Mouse (Mus musculus) megakaryocyte, embryonic 14.5 days (primary cell): ENCODE results near the gene Oxct1. TPM values are rescaled to one million over a fixed set of nuclear protein-coding genes. Genes with fewer than 3 reads are reported as not detected.

Source experiments
- H3K27me3 ChIP-seq: replicated peaks from 2 replicates; pipeline ENCODE3; 2012; ENCODE audit warnings: inconsistent platforms
- H3K36me3 ChIP-seq: replicated peaks from 2 replicates; pipeline ENCODE3; 2012; ENCODE audit warnings: low read length, inconsistent platforms, mixed read lengths
- H3K4me1 ChIP-seq: 2 replicates; pipeline ENCODE4 v1.6.1; 2012; ENCODE audit warnings: inconsistent platforms
- H3K4me3 ChIP-seq: replicated peaks from 2 replicates; pipeline ENCODE3; 2012; ENCODE audit warnings: moderate library complexity, mild to moderate bottlenecking, inconsistent platforms
- H3K9me3 ChIP-seq: 2 replicates; pipeline ENCODE4 v1.6.1; 2012; ENCODE audit warnings: inconsistent platforms
- FLI1 ChIP-seq: IDR thresholded peaks from 2 replicates; pipeline ENCODE4 v1.6.1; 2012; ENCODE audit warnings: low read length, inconsistent platforms, mixed read lengths
- GATA1 ChIP-seq: IDR thresholded peaks from 3 replicates; pipeline ENCODE4 v1.6.1; 2012; ENCODE audit warnings: mixed read lengths, low read length, inconsistent platforms, borderline replicate concordance
- polyA plus RNA-seq: library from polyadenylated mRNA; stranded (reverse); fragments of >175 nt; gene quantifications from 2 replicates; pipeline ENCODE4 v1.2.3, GENCODE M21; 2012; ENCODE audit warnings: low replicate concordance; ENCODE audit not compliant: insufficient read depth

The Oxct1 gene
- polyA plus RNA-seq, 1 experiment: 15.4 TPM

DNA sequence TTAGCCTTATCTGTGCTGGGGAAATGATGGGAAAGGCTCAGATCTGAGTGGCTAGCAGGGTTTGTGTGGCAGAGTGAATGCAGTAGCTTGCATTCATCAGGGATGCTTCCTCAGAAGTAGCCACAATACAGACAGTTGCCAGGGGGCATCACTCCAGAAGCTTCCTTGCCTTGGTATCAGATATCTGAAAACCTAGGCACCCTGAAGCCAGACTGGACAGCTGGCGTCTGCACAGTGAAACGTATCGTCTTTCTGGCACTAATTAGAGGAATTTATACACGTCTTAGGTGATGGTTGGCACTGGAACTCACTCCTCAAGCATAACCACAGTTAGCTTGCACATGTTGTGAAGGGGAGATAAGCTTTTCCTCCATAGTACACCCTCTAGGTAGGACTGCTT lies 128.5 kb downstream of the Oxct1 start:
- H3K4me3 ChIP-seq: no peak overlapping the region
- H3K9me3 ChIP-seq: no peaks in the 10 kb centered on the region
- no peaks in the 10 kb centered on the region for H3K27me3 ChIP-seq
- H3K36me3 ChIP-seq: peaks cover 44% of the 10 kb centered on the region
- no peaks in the 10 kb centered on the region for H3K4me1 ChIP-seq
- TF ChIP-seq GATA1: no peak
- no peak for TF ChIP-seq FLI1

DNA sequence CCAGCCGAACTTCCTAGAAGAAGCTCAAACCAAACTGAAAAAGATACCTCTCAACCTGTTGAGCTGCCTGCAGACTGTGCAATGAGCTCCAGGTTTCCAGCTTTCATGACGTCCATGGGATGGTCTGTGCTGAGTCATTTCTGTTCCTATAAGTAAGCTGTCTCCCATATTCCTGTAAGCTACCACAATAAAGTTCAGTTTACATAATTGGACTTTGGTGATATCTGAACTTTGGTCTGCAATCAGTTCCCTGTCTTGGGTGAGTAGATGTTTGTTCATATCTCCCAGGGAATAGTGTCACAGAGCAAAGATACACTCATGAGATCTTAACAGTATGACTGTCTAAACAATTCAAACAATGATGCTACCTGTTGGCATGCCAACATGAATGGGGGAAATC lies 141.8 kb downstream of the Oxct1 start:
- Histone ChIP-seq H3K4me3 (no peak overlapping the region), H3K4me1 (no peaks in the 10 kb centered on the region), H3K9me3 (peaks cover 15% of the 10 kb centered on the region), H3K36me3 (no peaks in the 10 kb centered on the region), H3K27me3 (no peaks in the 10 kb centered on the region)
- TF ChIP-seq GATA1 (no peak), FLI1 (no peak)

DNA sequence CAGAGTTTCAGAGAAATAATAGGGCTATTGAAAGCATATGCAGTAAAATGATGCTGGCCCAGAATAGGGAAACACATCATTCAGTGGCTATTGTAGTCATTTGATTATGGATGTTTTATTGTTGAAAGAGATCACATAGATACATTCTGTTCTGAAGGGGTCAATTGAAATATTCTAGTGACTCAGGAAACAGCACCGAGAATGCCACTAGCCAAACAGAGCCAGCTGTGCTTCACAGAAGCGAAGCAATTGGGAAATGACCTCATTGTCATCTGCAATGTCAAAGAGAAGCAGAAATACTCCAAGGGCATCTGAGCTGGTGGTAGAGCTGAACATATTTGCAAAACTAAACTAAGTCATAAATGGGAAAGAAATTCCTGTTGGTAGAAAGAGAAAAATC lies 145.4 kb downstream of the Oxct1 start:
- Histone ChIP-seq H3K9me3 (peaks cover 2% of the 10 kb centered on the region), H3K36me3 (no peaks in the 10 kb centered on the region), H3K4me1 (no peaks in the 10 kb centered on the region), H3K4me3 (no peak overlapping the region), H3K27me3 (no peaks in the 10 kb centered on the region)
- TF ChIP-seq FLI1: no peak
- no peak for TF ChIP-seq GATA1

- no peak overlapping the region for H3K4me3 ChIP-seq
- H3K27me3 ChIP-seq: no peaks in the 10 kb centered on the region
- H3K4me1 ChIP-seq: no peaks in the 10 kb centered on the region
- TF ChIP-seq GATA1: no peak
- TF ChIP-seq FLI1: no peak
- H3K36me3 ChIP-seq: no peaks in the 10 kb centered on the region
- no peaks in the 10 kb centered on the region for H3K9me3 ChIP-seq
Measured at GRCm38 (mm10) chr15:4197913-4198312, 171.7 kb downstream of the Oxct1 start.

Other genes starting within 250 kb of the Oxct1 start
- gene Fbxo4, start 46.8 kb upstream of the Oxct1 start, polyA plus RNA-seq: 1.6 TPM in 1 of 2 replicates, not detected in the other
- gene AW549877, start 30.6 kb upstream of the Oxct1 start, polyA plus RNA-seq: 0.48 TPM in 1 of 2 replicates, not detected in the other